Mouse (Mus musculus) small intestine, adult 2 months (tissue): ENCODE measurements around the gene Serpinb1b.

Experiments used
- CTCF ChIP-seq: fragments of 200-500 bp; IDR thresholded peaks from 2 replicates; pipeline ENCODE4 v1.5.1; 2012; ENCODE audit warnings: low read depth, mild to moderate bottlenecking, control low read depth, inconsistent platforms, low read length, moderate library complexity, mixed read lengths; ENCODE audit not compliant: insufficient replicate concordance, insufficient read length; ENCODE audit errors: extremely low read depth
- POLR2A ChIP-seq: fragments of 200-500 bp; IDR thresholded peaks from 2 replicates; pipeline ENCODE4 v1.6.1; 2012; ENCODE audit warnings: low read depth, mild to moderate bottlenecking, control low read depth, inconsistent platforms, low read length, moderate library complexity

DNA sequence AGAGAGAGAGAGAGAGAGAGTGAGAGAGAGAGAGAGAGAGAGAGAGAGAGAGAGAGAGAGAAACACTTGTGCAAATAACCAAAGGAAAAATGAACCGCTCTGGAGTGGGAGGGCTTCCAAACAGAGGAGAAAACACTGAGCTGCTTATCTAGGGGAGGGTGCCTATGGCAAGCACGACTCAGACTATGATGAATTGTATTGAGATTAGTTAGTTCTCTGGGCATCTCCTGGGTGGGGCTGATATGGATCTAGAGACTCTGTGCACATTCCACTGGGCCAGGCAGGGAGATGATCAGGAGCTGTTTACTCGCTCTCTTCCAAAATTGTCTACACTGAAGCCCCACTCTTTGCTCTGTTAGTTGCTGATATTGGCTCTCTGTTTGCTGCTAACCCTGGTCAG is 26.7 kb upstream of the Serpinb1b start:
- TF ChIP-seq CTCF (no peak), POLR2A (no peak)
